10 mouse cellular contexts compared by ENCODE assay signal in the genomic region with DNA sequence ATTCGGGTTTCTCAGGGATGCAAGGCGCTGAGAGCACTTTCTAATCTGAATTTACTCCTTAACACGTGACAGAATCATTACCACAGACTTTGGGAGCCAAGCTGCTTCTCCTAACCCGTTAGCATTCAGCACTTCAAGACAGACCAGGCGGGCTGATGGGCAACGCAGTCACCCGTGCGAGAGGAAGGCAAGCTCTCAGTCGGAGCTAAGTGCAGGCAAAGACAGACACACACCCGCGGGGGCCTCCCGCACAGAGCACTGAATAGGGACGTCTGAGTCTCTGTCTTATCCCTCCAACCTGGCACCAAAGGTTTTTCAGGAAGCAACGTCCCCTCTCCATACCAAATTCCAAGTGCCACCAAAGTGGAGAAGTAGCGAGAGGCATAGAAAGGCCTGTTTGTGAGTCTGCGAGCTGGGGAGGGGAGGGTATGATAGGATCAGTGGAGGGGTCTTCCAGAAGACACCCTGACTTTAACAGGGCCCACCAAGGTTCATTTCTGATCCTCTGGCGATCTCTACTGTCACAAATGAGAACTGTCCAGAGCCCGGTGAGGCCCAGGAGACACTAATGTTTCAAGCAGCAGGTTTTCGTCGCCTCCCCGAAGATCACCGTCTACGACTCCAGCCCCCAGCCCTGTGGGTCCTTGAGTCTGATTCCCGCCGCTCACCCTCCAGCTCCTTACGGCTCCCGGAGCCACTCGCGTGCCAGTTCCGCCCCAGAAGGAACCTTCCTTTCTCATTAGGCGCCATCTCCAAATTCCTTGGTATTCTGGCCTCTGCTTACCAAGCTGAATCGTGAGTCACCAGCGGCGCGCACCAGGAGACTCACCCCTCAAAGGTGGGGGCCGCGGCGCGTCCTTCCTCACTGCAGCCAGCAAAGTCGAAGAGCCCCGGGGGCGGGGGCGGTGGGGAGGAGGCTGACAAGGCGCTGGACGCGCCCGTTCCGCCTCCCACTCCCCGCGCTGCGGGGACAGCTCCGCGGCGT. TPM values are rescaled to one million over a fixed set of nuclear protein-coding genes. Genes with fewer than 3 reads are reported as not detected.
DNase-seq lines count a peak whose midpoint lies in the region; ATAC-seq and TF ChIP-seq lines count a peak whose summit lies in the region.
"Had no signal": no experiment of that assay in that cellular context is flagged by ENCODE, and none has a peak within 500 bp of the region (broad histone marks: within the 10 kb centered on the region; RNA-seq: fewer than 3 reads in every experiment).

A gene (minus strand): TSS at position 973 of the 985 bp plus-strand sequence.

- H3K4me1 ChIP-seq in heart, adult 2 months (ENCODE audit: control insufficient read depth, insufficient read depth, low read length), result no peaks in the 10 kb centered on the region
- H3K4me1 ChIP-seq in G1E (ENCODE audit: insufficient read depth, low read depth, low read length), result no peaks in the 10 kb centered on the region
- peaks cover 30% of the 10 kb centered on the region for H3K4me1 ChIP-seq in forebrain, embryonic 13.5 days
- 0 out of 2 replicates have a peak, but pooled peaks cover 8% of the 10 kb centered on the region for H3K4me1 ChIP-seq in liver, embryonic 13.5 days (replicated peaks)

- no peak for TF ChIP-seq POLR2A in heart, adult 2 months (IDR thresholded peaks at IDR 0.05; ENCODE audit: insufficient read depth, low read depth, low read length)

- H3K4me3 ChIP-seq in heart, adult 2 months, result no peak within 1 kb of the TSS
- H3K4me3 ChIP-seq in G1E (ENCODE audit: low read depth, low read length), result peak within 1 kb of the TSS; percentile 4; the same call in 1 of the 2 replicates
- H3K4me3 ChIP-seq in forebrain, embryonic 13.5 days, result peak within 1 kb of the TSS; percentile 35
- peak within 1 kb of the TSS; percentile 32 for H3K4me3 ChIP-seq in liver, embryonic 13.5 days (replicated peaks)

- H3K4me2 ChIP-seq in forebrain, embryonic 13.5 days, result peak within 1 kb of the TSS; percentile 60
- peak within 1 kb of the TSS; percentile 36 for H3K4me2 ChIP-seq in liver, embryonic 13.5 days

- no peak within 1 kb of the TSS for H3K27ac ChIP-seq in heart, adult 2 months
- no peak within 1 kb of the TSS for H3K27ac ChIP-seq in forebrain, embryonic 13.5 days
- H3K27ac ChIP-seq in liver, embryonic 13.5 days, result no peak within 1 kb of the TSS

- TF ChIP-seq EP300 in heart, adult 2 months (IDR thresholded peaks at IDR 0.05; ENCODE audit: insufficient read depth, low read depth, low read length), result no peak

- peaks cover 32% of the 10 kb centered on the region for H3K27me3 ChIP-seq in heart, adult 2 months (ENCODE audit: control insufficient read depth, insufficient read depth, low read length)
- H3K27me3 ChIP-seq in G1E (ENCODE audit: insufficient read depth, low read length), result no peaks in the 10 kb centered on the region
- peaks cover 96% of the 10 kb centered on the region for H3K27me3 ChIP-seq in forebrain, embryonic 13.5 days
- peaks cover 91% of the 10 kb centered on the region for H3K27me3 ChIP-seq in liver, embryonic 13.5 days

- H3K36me3 ChIP-seq in heart, adult 2 months (ENCODE audit: control insufficient read depth, insufficient read depth, low read length), result no peaks in the 10 kb centered on the region
- no peaks in the 10 kb centered on the region for H3K36me3 ChIP-seq in G1E (replicated peaks)
- H3K36me3 ChIP-seq in forebrain, embryonic 13.5 days (ENCODE audit: poor library complexity, severe bottlenecking), result no peaks in the 10 kb centered on the region
- no peaks in the 10 kb centered on the region for H3K36me3 ChIP-seq in liver, embryonic 13.5 days

- intact Hi-C loops in heart, adult 2 months (cut with DNase I), result no loop called here
- intact Hi-C loops in heart, postnatal 25 days (cut with DNase I), result loop anchor here (10.0 kb wide), 1 partner anchor 851 kb away; a partner anchor contains a TSS
- intact Hi-C loops in gastrocnemius, postnatal 14 days (cut with DNase I; ENCODE audit: low total_unique reads), result no loop called here

- 2% methylated on average over 54 of the region's 54 CpGs for WGBS in heart, adult 2 months
- under 1% methylated on average over 52 of the region's 54 CpGs for WGBS in forebrain, embryonic 13.5 days
- WGBS in liver, embryonic 13.5 days (ENCODE audit: insufficient replicate concordance), result 1% methylated on average over 54 of the region's 54 CpGs

- H3K9ac ChIP-seq in heart, adult 2 months (ENCODE audit: low read depth, low read length), result no peak within 1 kb of the TSS
- H3K9ac ChIP-seq in forebrain, embryonic 13.5 days, result peak within 1 kb of the TSS; percentile 26; the same call in 1 of the 2 replicates
- no peak within 1 kb of the TSS for H3K9ac ChIP-seq in liver, embryonic 13.5 days

- H3K9me3 ChIP-seq in G1E (replicated peaks), result peaks cover 55% of the 10 kb centered on the region
- no peaks in the 10 kb centered on the region for H3K9me3 ChIP-seq in forebrain, embryonic 13.5 days (replicated peaks)
- H3K9me3 ChIP-seq in liver, embryonic 13.5 days (replicated peaks), result no peaks in the 10 kb centered on the region

- DNase-seq in heart, adult 2 months, result no peak
- no peak for DNase-seq in heart, postnatal 25 days (ENCODE audit: low spot score)
- no peak for DNase-seq in G1E (ENCODE audit: low spot score)
- no peak for DNase-seq in liver, embryonic 13.5 days
- DNase-seq in thymus, postnatal 25 days, result no peak
- no peak for DNase-seq in urinary bladder, postnatal 4 days (ENCODE audit: low spot score in 2 of 2)
- no peak for DNase-seq in gastrocnemius, postnatal 14 days

- no peak for ATAC-seq in G1E (ENCODE audit: extremely low read depth, insufficient number of reproducible peaks, low FRiP score, poor library complexity, severe bottlenecking)
- peak; percentile 22; the same call in 1 of the 2 replicates for ATAC-seq in forebrain, embryonic 13.5 days
- no peak for ATAC-seq in liver, embryonic 13.5 days (ENCODE audit: low read depth)

- no peaks in the 10 kb centered on the region for H3K79me2 ChIP-seq in heart, adult 2 months (replicated peaks; ENCODE audit: control insufficient read depth, insufficient read depth, low read length)

- TF ChIP-seq CTCF in heart, adult 2 months (IDR thresholded peaks at IDR 0.05), result 0 out of 2 replicates have a peak, but pooled peaks have one; percentile 10
- TF ChIP-seq CTCF in G1E (IDR thresholded peaks at IDR 0.05; ENCODE audit: low read depth, low read length), result no peak

RNA-seq across cellular contexts. Expression of the gene that starts here (rescaled TPM):
- not detected for total RNA-seq in heart, adult 2 months (2021)
- polyA plus RNA-seq in heart, adult 2 months (2012; rRNA removed), result not detected in 2 replicates
- total RNA-seq in heart, postnatal 25 days (2021), result not detected
- total RNA-seq in G1E (2014; fragmentation: Nextera tagmentation) (not detected in 2 replicates), G1E (2017) (0.41 TPM in 1 of 2 replicates, not detected in the other)
- polyA plus RNA-seq in G1E (2012), result not detected in 2 replicates
- polyA plus RNA-seq in forebrain, embryonic 13.5 days (2015; fragmentation: Nextera tagmentation; extraction: Ambion mirVana), result 3.1 and 3.2 TPM in 2 replicates
- not detected in 2 replicates for polyA plus RNA-seq in liver, embryonic 13.5 days (2015; fragmentation: Nextera tagmentation; extraction: Ambion mirVana)
- under 1 TPM in 1 of 2 experiments, not detected in 1; 0.18 TPM for total RNA-seq in gastrocnemius, postnatal 14 days (2021)
- total RNA-seq: CH12.LX; heart, postnatal 10 days had no signal
